Mouse (Mus musculus): ENCODE results near the gene Sh2d3c.

The Sh2d3c gene

DNA sequence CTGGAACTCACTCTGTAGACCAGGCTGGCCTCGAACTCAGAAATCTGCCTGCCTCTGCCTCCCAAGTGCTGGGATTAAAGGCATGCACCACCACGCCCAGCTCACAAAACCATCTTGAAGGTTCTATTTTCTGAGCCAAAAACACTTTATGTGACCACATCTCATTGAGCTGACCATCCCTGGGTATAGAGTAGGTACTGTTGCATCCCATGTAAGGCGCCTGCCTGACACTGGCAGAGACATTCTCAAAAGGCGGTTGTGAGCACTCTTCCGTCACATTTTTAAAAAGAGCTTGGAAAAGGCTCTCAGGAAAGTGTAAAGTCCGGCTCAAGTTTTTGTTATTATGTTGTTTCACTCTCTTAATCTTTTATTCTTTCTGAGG, 35.8 kb downstream of the Sh2d3c start:
- DNase-seq (ENCODE audit: low spot score in 2 of 2) = no peak

DNA sequence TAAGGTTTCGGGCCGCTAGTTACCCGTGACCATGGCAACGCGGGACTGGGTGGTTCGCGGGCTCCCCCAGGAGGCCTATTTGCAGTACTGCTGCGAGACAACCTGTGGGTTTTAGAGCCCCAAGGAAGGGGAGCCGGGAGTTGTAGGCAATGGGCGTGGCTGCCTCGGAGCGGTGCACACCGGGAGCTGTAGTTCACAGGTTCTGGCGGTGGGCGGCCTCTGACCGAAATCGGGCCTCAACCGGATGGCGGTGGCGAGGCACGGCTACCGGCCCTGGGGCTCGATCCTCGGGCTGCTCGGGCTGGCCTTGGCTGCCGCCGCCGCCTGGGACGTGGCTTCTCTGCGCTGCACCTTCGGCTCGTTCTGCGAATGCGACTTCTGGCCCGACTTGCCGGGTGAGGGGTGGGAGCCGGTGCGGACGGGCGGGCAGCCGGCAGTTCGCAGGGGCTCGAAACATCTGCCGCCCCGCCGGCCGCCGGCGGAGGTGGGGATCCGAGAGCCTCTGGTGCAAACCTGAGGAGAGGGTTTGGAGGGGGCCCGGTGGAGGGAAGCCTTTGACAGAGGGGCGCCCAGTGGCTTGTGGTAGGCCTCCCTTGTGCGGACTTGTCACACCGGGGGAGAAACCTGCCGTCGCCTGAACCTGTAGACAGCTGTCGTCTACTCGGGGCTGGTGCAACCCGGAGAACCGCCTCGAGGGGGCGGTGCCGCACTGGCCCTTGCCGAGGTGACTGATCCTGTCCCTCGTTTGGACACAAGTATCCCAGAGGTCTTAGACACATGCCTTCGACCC, 36.4 kb downstream of the Sh2d3c start, which contains the start of gene Tor2a:
Gene Tor2a, plus strand, starts transcription at position 179 of the 790 bp plus-strand sequence.
- peak; percentile 96 to 98 for DNase-seq (ENCODE audit: low spot score in 2 of 2)

DNA sequence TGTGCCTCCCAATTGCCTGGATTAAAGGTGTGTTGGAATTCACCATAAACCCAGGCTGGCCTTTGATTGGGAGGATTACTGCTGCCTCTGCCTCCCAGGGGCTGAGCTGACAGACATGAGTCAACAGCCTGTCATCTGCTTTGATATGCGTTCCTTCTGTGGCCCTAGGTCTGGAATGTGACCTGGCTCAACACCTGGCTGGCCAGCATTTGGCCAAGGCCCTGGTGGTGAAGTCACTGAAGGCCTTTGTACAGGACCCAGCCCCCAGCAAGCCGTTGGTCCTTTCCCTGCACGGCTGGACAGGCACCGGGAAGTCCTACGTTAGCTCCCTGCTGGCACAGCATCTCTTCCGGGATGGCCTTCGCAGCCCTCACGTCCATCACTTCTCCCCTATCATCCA, 37.6 kb downstream of the Sh2d3c start:
- no peak for DNase-seq (ENCODE audit: low spot score in 2 of 2)

DNA sequence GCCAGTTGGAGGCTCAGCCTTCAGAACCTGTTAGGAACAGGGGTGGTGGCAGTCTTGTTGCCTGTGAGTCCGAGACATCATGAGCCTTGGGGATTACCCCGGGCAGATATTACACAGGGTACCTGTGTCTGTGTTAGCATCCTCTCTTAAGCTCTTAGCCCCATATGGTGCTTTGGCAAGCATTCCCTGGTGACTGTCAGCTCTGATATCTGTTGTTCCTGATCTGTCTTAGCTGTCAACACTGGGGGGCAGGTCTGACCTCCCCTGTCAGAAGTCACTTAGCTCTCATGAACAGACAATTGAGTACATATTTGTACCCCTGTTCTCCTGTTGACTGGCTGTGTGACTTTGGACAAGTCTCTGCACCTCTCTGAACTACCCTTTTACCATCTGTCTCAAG, 38.1 kb downstream of the Sh2d3c start:
- DNase-seq (ENCODE audit: low spot score in 2 of 2) = no peak

DNA sequence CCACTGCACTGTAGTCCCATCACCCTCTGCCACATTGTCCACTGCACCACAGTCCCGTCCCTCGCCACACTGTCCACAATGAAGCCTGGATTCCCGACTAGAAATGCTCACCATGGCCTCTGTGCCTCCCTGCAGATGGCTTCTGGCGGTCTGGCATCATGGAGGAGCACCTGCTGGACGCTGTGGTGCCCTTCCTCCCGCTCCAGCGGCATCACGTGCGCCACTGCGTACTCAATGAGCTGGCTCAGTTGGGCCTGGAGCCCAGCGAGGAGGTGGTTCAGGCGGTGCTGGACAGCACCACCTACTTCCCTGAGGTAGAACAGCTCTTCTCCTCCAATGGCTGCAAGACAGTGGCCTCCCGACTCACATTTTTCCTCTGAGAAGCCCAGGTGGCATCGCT, 40.5 kb downstream of the Sh2d3c start:
- no peak for DNase-seq (ENCODE audit: low spot score in 2 of 2)

DNA sequence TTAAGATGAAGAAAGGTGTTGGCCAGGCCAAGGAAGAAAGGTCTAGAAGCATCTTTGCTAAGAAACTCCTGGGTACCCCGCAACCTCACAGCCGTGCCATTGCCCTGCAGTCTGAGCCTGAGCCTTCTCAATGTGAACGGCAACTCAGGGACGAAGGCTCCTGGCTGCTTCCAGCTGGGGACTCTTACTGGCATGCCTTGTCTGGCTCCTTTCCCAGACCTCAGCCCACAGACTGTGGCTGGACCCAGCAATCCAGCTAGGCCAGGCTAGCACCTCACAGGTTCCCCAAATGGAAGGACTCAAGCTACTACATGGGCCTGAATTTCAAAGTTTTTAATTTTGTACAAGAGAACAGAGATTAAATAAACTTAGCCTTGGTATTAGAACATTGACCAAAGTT, 41.0 kb downstream of the Sh2d3c start:
- no peak for DNase-seq (ENCODE audit: low spot score in 2 of 2)

- no peak for DNase-seq (ENCODE audit: low spot score in 2 of 2)
Observed at GRCm38 (mm10) chr2:32763353-32763752, 42.5 kb downstream of the Sh2d3c start.

GRCm38 (mm10) chr2:32767241-32767640, 46.4 kb downstream of the Sh2d3c start:
- DNase-seq (ENCODE audit: low spot score in 2 of 2) = no peak

GRCm38 (mm10) chr2:32768661-32769285, 47.9 kb downstream of the Sh2d3c start:
- DNase-seq (ENCODE audit: low spot score in 2 of 2) = no peak

GRCm38 (mm10) chr2:32769327-32770085, 48.7 kb downstream of the Sh2d3c start:
- DNase-seq (ENCODE audit: low spot score in 2 of 2) = no peak

DNA sequence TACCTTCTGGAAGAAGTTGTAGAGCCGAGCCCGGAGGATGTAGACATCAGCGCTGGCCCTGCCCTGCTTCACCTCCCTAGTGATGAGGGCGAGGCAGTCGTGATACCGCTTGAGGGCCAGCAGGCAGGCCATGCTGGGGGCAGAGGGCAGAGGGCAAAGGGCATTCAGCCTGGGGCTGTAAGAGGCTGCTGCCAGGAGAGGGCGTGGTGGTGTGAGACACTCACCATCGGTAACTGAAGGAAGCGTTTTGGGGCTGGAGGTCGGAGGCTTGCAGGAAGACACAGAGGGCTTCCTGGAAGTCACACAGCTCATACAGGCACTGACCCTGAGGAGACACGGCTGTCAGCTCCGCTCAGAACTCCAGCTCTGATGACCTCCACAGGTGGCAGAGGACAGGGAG, 51.0 kb downstream of the Sh2d3c start:
- DNase-seq (ENCODE audit: low spot score in 2 of 2) = no peak

- no peak for DNase-seq (ENCODE audit: low spot score in 2 of 2)
Observed at GRCm38 (mm10) chr2:32772626-32773279, 51.9 kb downstream of the Sh2d3c start.

- DNase-seq (ENCODE audit: low spot score in 2 of 2) = peak; percentile 96 to 98
Observed at GRCm38 (mm10) chr2:32775359-32776074, 54.7 kb downstream of the Sh2d3c start, which contains the start of the genes Ttc16 and Ptrh1. Ttc16 (minus strand) TSS chr2:32775633. Ptrh1 (plus strand) TSS chr2:32775786.

- DNase-seq (ENCODE audit: low spot score in 2 of 2) = no peak
Observed at GRCm38 (mm10) chr2:32776192-32776591, 55.3 kb downstream of the Sh2d3c start.

DNA sequence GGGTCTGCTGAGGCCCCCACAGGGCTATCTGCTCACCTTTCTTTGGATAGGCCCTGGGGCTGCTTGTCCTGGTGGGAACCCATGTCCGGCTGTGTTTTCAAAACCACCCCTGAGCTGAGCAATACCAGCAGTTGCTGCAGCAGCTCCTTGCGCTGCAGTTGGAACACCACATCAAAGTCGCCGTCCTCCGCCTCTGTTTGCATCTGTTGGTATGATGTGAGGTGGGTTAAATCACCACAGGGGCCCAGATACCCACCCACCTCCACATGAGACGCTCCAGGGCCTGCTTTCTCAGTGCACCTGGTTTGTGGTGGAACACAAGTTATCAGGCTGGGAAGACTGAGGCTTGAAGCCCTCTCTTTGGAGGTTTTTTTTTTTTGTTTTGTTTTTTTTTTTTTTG, 57.2 kb downstream of the Sh2d3c start:
- DNase-seq (ENCODE audit: low spot score in 2 of 2) = no peak

DNA sequence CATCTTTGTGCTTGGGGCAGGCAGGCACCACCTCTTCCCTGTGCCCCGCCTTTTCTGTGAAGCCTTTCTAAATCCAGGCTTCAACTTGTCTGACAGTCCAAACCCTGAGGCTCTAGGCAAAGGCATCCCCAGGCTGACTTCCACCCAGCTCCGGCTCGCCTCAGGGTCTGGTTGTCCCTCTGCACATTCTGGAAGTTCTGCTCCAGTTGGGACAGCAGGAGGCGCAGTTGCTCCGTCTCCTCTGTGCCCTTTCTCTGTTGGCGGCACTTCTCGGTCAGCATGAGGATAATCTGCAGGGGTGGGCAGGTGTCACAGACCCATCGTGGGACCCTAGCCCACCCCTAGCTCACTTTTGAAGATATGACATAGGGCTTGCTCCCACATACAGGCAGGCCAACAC, 58.3 kb downstream of the Sh2d3c start:
- peak; percentile 66 to 74 for DNase-seq (ENCODE audit: low spot score in 2 of 2)

GRCm38 (mm10) chr2:32779714-32780113, 58.9 kb downstream of the Sh2d3c start:
- DNase-seq (ENCODE audit: low spot score in 2 of 2) = no peak

GRCm38 (mm10) chr2:32781710-32782109, 60.9 kb downstream of the Sh2d3c start:
- no peak for DNase-seq (ENCODE audit: low spot score in 2 of 2)

- no peak for DNase-seq (ENCODE audit: low spot score in 2 of 2)
Observed at GRCm38 (mm10) chr2:32784048-32784681, 63.3 kb downstream of the Sh2d3c start, which contains the start of gene Cfap157. Cfap157 (minus strand) TSS chr2:32784428.

- no peak for DNase-seq (ENCODE audit: low spot score in 2 of 2)
Observed at GRCm38 (mm10) chr2:32787176-32787575, 66.3 kb downstream of the Sh2d3c start.

DNA sequence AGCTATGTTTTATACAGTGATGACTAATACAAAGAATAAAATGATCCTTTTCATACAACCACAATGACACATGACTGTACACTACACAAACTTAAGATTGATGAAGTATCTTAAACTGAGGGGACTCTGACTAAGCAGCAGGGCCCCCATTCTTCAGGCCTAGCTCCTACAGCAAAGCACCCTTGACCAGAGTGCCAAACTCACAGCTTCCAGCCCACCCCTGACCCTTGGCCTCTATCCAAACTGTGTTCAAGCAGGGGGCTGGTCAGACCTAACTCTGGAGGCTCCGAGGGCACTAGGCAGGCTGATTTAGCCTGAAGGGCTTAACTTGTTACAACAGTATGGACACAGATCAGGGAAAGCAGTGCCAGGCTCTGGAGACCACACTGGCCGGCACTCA, 67.7 kb downstream of the Sh2d3c start:
- no peak for DNase-seq (ENCODE audit: low spot score in 2 of 2)

Data from urinary bladder, postnatal 4 days (tissue).